Mouse (Mus musculus): ENCODE results near the gene Kank2.
"Not testable (repeated sequence)": the region's sequence is repeated elsewhere in the genome, so short reads cannot be mapped to it uniquely, and the experiment has no call there.

The Kank2 gene

DNA sequence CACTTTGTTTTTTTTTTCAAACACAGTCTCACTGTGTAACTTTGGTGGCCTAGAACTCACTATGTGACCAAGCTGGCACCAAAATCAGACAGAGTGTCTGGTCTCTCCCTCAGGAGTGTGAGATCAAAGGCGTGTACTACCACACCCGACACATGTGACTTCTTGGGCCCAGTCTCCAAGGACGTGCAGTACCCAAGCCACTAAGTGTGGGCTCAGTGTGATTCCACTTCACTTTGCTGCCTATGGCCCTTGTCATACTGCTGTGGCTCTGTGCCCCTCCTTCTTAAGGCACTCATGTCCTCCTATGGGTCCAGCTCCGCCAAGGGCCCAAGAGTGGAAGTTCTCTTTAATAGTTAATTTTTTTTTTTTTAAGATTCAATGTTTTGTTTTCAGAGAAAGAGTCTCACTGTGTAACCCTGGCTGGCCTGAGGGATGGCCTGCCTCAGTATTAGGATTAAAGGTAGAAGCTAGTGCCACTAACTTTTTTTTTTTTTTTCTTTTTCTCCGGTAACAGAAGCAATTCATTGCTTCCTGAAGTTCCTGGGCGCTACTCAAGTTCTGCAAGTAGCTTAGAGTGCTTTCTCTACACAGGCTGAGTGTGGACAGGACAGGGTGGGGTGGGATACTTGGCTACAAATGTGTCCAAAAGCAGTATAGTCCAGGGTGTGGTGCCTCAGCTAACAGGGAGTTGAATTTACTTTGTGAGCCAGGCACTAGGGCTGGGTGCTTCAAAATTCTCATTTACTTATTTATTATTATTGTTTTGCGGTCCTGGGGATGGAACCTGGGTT lies 13.8 kb downstream of the Kank2 start:
- in situ Hi-C loops (cut with MboI) = no loop called here

DNA sequence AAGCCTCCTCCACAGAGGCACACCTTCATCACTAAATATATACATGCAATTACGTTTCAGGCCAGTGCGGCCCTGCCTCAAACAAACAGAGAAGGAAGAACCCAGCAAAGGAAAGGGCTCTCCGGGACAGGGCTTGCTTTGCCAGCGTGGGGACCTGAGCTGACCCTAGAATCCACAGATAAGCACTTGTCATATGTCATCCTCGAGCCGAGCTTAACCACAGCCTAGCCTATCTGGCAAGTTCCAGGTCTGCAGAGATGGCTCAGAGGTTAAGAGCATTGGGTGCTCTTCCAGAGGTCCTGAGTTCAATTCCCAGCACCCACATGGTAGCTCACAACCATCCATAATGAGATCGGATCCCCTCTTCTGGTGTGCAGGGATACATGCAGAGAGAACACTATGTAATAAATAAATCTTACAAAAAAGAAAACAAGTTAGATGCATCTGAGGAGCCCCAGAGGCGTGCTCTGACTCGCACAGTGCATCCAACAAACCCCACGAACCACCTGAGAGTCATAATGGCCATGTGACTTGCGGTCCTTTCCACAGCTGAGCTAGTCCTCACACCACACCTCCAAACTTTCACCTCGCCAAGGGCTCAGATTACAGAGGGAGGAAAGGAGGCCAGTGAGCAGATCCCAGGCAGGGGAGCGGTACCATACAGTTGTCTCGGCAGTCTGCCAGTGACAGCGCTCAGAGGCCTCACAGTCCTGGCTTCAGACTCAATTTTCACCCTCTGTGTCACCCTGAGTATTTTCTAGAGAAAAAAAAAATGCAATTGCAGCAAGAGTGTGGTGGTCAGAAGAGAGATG lies 16.7 kb downstream of the Kank2 start:
- in situ Hi-C loops (cut with MboI) = no loop called here

DNA sequence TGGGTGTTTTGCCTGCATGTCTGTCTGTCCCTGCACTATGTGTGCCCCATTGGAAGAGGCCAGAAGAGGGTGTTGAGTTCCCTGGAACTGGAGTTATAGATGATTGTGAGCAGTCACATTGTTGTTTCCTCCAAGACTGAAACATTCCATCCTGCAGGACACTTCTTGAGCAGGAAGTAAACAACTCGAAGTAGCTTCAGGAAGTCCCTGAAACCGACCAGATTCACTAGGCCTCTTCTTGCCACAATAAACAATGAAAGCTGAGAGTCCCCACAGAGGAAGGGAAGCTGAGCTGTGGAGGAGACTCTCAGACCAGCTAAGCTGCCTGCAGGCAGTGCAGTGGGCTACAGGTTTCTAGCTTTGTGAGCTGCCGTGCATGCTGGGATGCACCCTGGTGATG lies 20.8 kb downstream of the Kank2 start:
- in situ Hi-C loops (cut with MboI) = no loop called here

DNA sequence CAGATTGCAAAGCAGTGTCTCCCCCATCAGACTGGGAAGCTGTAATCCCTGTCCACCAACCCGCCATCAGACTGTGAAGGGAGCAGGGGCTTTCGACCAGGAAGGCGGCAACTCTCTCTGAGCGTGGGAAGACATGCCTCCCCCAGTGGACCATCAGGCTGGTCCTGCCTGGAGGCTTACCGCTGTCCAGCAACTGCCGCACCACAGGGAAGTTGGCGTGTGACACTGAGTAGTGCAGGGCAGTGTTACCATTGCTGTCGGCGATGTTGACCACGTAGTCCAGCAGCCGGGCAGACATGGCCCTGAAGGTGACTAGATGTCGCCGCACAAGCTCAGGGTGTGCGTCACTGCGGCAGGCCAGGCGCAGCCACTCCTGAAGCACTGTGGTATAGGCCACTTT lies 24.2 kb downstream of the Kank2 start:
- in situ Hi-C loops (cut with MboI) = no loop called here

DNA sequence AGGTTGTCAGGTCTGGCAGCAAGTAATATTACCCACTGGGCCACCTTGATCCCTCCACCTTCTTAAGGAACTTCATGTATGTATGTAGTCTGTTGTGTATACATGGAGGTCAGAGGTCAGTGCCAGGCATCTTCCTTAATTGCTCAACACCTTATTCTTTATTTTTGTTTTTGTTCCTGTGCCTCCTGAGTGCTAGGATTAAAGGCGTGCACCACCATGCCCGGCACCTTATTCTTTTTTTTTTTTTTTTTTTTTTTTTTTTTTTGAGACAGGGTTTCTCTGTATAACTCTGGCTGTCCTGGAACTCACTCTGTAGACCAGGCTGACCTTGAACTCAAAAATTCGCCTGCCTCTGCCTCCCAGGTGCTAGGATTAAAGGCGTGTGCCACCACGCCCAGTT lies 25.1 kb downstream of the Kank2 start:
- in situ Hi-C loops (cut with MboI) = not testable (repeated sequence)

DNA sequence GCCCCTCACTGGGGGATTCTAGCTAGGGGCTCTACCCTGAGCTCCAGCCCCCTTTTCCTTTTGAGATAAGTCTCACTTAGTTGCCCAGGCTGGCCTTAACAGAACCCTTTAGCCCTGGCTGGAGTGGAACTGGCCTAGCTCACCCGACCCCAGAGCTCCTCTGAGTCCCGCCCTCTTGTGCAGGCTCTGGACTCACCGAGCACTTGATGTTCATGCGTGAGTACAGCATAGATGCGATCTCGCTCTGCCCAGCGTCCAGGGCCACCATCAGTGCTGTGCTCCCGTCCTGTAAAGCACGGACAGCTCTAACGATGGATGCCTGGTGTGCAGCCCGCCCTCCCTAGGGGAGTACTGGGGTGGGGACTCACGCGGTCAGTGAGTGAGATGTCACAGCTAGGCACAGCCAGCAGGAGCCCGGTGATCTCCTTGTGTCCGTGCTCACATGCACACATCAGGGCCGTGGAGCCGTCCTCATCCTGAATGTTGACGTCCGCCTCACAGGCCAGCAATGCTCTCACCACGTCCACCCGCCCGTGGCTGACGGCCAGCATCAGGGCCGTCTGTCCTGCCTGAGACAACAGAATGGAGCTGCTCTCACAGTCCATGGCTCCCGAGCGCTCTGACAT lies 28.9 kb downstream of the Kank2 start:
- in situ Hi-C loops (cut with MboI) = no loop called here

DNA sequence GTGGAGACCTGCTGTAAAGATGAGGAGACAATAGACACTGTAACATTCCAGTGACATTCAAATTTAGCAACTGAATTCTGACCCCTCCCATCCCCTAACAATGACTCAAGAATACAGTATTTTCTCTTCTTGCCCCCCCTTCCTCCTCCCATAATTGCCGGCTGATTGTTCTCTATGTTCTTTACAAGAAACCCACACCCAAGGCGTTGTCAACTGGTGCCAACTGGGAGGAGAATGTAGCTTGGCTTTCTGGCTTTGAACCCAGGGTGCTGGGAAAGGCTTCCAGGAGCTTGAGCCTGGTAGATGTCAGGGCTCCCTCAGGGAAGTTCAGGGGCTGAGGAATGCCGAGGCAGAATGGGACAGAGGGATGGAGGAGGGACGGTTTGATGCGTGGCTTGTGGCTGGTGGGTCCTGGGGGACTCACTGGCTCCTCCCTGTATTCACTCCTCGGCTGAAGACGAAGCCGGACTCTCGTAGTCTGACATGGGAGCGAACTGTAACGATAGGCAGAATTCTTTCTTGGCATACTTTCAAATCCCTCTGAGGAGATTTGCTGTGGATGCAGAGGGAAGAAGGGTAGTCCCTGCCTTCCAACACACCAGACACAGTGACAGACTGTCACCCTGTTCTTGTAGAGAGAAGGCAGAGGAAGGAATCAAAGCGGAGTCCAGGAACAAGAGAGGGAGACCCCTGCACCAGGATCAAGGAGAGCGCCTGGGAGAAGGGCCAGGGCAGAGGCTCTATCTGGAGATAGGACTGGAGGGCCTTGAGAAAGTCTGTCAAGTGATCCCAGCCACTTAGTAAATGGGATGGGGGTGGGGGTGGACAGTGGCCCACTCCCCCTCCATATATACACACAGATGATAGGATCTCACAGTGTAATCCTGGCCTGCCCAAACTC lies 29.8 kb downstream of the Kank2 start:
- in situ Hi-C loops (cut with MboI) = no loop called here

DNA sequence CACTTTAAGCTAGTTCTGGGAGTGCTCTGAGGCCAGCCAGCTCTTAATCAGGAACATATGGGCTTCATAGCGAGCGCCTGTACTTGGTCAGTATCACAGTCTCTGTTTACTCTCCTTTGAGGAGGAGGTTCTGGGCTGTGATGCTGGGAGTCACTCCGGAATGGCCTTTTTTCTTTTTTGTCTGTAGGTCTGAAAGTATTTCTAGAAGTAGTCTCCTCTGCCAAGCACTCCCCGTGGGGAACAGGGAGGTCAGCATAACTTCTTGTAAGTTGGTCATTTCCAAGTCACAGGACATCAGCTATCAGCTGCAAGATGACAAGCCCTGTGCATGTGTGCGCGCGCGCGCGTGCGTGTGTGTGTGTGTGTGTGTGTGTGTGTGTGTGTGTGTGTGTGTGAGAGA lies 30.6 kb downstream of the Kank2 start:
- in situ Hi-C loops (cut with MboI) = no loop called here

DNA sequence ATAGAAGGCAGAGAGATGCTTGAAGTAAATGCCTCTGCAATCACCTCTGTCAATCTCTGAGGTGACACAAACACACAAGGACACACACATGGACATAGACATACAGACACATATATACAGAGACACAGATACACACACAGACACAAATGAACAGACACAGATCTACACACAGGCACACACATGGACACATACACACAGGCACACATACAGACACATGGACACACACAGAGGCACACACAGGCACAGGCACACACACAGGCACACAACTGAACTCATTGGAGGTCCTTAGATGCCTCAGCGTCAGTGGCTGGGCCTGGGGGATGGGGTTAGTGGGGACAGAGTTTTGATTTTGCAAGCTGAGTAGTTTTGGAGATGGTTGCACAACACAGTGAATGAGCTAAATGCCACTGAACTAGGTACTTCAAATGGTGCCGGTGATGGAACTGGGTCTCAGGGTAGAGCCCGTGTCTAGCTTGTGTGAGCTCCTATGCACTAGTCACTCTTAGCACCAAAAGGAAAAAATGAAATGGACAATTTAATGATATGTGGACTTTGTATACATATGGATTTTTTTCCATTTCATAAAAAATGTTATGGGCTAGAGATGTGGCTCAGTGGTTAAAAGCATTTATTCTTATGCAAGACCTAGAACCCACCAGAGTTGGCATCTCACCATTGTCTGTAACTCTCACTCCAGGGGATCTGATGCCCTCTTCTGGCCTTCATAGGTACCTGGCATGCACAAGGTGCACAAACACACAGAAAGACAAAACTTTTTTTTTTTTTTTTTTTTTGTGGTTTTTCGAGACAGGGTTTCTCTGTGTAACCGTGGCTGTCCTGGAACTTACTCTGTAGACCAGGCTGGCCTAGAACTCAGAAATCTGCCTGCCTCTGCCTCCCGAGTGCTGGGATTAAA lies 34.2 kb downstream of the Kank2 start:
- in situ Hi-C loops (cut with MboI) = no loop called here

DNA sequence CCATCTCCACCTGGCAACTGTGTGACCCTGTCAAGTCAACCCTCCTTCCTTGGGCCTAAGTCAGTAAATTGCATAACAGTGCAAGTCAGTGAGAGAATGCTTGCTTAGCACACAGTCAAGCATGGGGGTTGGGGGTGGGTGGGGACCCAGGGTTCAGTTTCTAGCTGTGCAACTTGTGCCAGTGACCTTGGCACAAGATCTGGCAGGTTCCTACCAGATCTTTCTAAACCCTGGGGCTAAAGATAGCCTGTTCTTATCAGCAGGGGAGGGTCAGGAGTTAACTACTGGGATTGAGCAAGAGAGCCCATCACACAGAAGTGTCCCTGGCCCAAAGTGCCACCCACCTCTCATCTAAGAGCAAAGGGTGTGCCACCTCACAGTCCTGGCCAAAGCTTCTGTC lies 36.4 kb downstream of the Kank2 start:
- in situ Hi-C loops (cut with MboI) = no loop called here

DNA sequence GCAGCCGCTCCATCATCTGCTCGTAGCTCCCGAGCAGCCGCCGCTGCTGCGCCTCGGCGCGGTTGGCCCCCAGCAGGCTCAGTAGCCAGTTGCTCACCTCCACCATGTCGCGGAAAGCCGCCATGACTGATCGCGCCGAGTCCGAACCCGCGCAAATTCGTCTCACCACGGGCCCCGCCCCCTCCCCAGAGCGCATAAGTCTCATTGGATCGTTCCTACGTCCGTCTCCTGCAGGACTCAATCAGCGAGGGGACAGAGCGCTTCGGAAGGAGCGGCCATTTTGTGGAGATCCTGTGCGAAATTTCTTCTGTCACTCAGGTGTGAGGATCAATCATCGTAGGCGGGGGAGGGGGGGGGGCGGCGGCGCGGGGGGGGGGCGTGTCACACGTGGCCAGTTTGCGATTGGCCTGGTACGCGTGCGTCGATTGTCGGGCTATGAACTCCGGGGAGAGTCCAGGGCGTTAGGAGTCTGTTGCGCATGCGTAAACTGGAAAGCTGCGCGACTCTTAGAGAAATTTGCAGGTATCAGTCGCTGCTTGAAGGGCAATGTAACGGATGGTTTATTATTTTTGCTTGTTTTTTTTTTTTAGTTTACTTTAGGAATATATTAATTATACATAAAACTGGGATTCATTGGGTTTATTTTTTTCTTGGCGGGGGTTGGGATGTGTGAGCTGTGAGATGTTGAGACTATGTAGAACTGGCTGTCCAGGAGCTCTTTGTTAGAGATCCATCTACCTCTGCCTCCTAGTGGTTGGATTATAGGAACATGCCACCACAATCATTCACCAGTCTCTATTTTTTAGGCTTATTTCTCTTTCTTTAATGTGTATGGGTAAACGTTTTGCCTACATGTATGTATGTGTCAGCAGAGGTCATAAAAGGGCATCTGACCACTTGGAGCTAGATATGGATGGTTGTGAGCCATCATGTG lies 38.1 kb downstream of the Kank2 start, which contains the start of gene Spc24:
Gene Spc24, minus strand, starts transcription at position 149 of the 934 bp plus-strand sequence.
- in situ Hi-C loops (cut with MboI) = no loop called here

DNA sequence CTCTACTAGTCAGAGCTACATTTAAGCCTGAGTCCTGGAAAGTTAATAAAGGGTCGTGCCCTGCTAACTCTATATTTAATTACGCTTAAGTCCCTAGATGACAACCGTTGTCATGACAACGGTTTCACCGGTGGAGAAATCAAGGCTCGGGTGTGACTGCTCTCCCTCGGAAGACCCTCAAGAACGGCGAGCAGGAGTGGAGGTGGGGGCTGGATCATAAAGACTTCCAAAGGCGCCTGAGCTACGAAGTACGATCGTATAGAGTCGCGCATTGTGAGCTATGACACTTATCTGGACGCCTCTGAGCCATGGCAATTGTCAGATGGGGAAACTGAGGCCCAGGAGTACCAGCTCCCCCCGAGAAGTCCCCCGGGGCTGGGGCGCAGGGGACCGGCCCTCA lies 38.8 kb downstream of the Kank2 start:
- in situ Hi-C loops (cut with MboI) = no loop called here

DNA sequence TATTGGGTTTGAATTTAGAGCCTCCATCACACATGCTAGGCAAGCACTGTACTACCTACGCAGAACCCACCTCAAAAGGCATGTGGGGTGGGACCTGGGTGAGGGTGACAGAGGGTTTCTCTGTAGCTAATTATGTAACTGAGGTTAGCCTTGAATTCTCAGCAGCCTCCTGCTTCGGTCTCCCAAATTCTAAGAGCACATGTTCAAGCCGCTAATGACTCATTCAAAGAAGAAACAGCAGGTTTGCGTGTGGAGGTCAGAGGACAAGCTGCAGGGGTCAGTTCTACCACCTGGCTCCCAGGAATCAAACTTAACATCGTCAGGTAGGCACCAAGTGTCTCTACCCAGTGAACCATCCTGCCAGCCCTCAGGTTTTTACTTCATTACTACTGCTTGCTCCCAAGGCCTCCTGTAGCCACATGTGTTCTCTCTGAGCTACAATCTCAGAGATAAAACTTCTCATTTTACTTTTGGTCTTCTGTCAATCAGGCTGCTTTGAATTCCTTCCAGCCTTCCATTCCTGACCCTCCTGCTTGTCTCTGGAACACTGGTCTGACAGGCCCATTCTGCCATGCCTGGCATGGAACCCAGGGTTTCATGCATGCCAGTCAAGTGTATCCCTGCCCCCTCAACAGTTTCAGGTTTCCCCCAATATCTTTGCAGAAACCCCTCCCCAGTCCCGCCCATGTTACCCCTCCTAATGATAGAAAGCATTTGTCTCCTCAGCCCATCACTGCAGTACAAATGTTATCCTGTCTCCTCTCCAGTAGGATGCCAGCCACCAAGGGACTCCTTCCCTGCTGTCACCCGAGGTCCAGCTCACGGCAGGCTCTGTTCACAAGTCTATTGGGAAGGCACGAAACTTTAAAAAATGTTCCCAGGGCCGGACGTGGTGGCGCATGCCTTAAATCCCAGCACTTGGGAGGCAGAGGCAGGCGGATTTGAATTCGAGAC lies 39.7 kb downstream of the Kank2 start:
- in situ Hi-C loops (cut with MboI) = no loop called here

DNA sequence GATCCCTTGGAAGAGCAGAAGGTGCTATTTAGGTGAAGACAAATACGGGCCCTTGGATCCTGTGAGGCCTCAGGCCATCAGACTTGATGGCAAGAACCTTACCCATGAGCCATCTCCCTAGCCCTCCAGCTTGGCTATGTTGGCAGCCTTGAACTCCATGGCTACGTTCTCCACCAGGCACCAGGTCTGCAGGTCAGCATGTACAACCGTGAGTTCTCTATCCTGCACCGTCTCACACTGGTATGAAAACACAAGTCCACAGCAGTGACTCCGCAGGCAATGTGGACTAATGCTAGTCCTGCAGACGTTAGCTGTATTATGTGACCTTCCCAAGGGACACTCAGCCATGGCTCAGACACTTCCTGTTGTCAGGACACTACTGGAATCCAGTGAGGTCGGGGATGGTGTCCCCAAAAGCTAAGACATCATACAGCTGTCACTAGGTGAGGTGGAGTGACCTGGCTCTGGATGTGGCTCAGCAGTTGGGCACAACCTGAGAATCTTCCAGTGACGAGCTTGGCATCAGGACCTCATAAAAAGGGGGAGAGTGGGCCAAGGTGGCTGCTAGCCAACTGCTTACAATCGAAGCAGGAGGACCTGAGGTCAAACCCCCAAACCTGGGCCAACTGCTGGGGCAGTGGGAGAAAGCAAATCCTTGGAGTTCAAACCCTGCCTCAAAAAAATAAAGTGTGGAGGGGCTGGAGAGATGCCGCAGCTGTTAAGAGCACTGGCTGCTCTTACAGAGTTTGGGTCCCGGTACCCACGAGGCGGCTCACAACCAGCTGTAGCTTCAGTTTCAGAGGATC lies 43.8 kb downstream of the Kank2 start:
- in situ Hi-C loops (cut with MboI) = no loop called here

DNA sequence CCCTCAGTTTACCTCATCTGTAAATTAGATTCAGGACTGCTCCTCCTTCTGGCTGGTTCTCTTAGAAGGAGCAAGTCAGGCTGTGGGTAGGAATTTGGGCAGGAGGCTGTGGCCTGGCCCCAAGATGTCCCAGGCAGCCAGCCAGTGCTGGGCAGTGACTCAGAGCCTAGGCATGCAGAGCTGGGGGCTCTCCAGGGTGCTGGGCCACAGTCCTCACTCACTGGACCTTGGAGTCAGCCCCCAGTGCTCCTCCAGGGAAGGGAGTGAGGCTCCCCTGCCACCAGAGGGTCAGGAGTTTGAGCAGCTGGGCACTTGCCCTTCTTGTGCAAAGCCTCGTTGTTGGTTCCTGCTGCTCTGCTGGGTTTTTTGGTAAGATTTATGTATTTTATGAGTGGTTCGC lies 44.5 kb downstream of the Kank2 start:
- in situ Hi-C loops (cut with MboI) = no loop called here

DNA sequence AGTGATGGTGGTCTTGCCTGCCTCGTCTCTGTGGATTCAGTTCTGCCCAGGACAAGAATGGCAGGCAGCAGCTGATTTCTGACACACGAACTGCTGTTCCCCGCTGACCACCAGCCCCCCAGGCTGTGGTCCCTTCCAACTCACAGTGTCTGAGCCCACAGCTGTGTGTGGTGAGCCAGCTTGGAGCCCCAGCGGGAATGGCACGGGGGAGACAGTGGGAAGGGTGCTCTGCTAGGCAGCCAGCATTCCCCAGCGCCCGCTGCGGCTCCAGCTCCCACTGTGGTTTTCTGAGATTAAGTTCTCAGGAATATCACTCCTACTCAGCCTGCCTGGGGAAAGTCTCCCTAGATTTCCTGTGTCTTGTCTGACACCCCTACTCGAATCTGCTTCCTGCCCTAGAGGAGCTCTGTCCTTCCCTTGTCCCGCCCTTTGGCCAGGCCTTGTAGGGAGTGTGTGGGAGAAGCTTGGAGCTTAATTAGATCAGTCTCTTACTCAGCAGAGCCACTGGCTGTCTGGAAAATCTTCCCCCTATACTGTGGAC lies 46.2 kb downstream of the Kank2 start:
- in situ Hi-C loops (cut with MboI) = no loop called here

DNA sequence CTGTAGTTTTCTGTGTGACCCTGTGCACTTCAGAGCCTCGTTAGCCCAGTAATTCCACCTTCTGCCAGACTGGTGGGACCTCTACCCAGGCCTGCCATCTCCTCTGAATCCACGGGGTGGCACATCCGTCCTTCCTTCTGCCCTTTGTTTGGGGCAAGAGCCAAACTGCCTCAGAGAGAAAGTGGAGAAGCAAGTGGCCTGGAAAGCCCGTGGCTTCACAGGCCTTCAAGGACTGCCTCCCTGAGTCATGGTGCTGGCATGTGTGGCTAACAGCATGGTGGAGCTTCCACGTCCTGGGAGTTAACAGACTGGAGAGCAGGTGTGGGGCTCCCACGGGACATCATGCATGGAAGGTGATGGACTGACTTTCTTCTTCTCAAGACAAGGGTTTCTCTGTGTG lies 47.2 kb downstream of the Kank2 start:
- in situ Hi-C loops (cut with MboI) = no loop called here
